Mouse (Mus musculus) thymus, postnatal 14 days (tissue): ENCODE measurements around the gene AB124611.
"Not testable (repeated sequence)": the region's sequence is repeated elsewhere in the genome, so short reads cannot be mapped to it uniquely, and the experiment has no call there.

Source experiments
- DNase-seq: peaks from one replicate; pipeline ENCODE4 v3.0.0; 2021

The AB124611 gene

DNA sequence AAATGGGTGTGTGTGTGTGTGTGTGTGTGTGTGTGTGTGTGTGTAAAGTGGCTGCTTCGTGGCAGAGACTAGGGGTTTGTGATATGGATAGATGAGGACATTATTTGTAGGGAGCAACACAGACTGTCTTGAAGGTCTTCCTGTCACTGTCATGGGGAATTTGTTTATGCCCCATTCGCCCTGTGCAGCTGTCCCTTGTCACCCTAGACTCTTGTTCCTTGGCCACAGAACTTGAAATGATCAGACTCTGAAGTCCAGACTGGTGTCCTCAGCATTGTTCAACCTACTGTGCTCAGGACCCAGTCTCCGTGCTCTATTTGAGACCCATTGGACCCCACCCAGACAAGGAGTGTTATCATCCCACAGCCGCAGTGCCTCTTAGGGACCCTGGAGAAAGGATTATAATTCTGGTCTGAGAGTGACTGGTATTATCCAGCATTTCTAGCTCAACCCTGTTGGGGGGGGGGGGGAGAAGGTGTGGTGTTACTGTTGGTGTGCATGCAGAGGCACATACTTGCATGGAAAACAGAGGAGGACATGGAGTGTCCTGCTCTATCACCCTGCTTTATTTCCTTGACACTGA, 39.1 kb downstream of the AB124611 start:
- no peak for DNase-seq

GRCm38 (mm10) chr9:21566538-21566937, 40.6 kb downstream of the AB124611 start:
- no peak for DNase-seq

DNA sequence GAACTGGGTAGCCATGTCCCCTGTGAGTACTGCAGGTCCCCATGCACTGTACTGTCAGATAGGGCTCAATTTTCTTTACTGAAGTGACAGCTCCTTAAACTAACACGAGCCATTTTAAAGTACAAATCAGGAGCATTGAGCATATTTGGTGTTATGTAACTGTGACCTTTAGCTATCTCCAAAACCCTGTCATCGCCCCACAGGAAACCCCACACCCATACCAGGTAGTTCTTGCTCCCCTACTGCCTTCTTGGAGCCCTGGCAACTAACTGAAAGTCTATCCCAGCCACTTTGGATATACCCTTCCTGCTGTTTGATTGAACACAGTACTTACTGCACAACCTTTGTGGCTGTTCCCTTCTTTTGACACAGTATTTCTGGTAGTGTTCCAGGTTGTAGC, 41.1 kb downstream of the AB124611 start:
- no peak for DNase-seq

GRCm38 (mm10) chr9:21568657-21569255, 42.8 kb downstream of the AB124611 start:
- DNase-seq, result no peak

DNA sequence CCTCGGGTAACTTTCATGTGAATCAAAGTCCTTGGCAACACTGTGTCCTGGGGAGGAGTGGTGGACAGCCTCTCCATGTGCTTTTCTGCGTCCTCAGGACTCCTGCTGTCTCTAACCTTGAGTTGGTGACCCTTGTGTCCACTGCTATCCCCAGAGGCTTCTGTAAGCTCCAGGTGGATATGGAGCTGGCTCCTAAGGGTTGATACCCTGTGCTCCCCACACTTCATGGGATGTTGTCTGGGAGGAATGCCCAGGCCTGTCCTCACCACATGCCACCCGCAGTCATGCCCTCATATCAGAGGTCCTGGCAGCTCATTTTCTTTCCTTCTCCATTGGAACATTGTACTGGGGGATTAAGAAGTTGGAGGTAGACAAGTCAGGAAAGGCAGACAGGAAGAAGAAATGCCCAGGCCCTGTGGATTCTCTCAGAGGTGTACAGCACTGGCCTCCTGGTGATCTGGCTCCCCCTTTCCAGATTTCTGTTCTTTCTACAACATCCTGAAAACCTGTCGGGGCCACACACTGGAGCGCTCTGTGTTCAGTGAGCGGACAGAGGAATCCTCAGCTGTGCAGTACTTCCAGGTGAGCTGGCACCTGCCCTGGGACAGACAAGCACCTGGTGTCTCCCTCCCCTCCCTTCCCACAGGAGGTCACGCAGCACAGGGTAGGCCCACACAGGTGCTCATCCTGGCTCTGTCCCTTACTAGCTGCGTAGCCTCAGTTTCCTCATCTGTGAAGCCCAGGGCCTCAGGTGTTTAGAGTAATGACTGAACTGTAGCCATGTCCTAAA, 48.2 kb downstream of the AB124611 start:
- no peak for DNase-seq

DNA sequence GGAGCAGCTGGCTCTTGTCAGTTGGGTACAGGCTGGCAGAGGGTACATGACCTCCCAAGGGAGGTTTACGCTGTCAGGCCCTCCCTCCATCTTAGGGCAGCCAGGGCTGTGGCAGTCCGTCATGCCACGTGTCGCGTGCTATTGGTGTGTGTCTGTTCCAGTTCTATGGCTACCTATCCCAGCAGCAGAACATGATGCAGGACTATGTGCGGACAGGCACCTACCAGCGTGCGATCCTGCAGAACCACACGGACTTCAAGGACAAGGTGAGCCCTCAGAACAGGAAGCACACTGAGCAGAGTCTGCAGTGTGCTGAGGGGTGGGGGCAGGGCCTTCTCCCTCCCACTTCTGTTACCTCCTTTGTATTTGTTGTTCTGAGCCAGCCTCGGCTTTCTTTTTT, 49.3 kb downstream of the AB124611 start:
- DNase-seq, result no peak

DNA sequence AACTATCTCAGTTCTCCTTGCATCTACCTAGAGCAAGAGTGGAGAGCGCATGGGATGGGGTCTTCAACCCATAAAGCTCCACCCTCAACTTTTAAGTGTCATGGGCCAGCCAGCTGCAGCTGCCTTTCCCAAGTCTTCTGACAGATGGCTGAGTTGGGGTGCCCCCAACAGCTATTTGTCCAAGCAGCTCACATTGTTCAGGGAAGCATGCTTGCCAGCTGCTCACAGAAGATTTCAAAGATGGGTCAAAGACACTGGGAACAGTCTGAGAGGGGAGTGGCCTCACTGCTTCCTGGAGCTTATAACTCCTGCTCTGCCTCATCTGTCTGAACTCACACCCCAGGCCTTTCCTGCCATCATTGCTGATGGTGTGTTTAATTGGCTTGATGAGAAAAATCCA, 50.3 kb downstream of the AB124611 start:
- DNase-seq, result no peak

- no peak for DNase-seq
Observed at GRCm38 (mm10) chr9:21578226-21578625, 52.2 kb downstream of the AB124611 start.

- no peak for DNase-seq
Observed at GRCm38 (mm10) chr9:21585401-21585800, 59.4 kb downstream of the AB124611 start.

DNA sequence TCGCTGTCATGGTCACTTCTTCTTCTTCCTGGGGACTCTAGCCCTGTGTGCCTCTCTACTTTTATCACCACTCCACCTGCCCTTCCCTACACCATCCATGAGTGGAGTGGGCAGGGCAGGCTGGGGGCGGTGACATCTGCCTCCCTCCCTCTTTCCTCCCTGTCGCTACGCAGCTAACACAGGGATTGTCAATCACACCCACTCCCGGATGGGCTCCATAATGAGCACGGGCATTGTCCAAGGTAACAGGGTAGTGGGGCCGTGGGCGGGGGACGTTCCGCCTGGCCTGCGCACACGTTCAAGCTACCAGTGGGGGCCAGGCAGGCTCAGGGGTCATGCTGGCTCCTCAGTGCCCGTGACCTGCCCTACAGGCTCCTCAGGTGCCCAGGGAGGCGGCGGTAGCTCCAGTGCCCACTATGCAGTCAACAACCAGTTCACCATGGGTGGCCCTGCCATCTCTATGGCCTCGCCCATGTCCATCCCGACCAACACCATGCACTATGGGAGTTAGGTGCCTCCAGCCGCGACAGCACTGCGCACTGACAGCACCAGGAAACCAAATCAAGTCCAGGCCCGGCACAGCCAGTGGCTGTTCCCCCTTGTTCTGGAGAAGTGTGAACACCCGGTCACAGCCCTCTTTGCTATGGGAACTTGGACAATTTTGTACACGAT, 61.8 kb downstream of the AB124611 start:
- DNase-seq, result peak; percentile 3

DNA sequence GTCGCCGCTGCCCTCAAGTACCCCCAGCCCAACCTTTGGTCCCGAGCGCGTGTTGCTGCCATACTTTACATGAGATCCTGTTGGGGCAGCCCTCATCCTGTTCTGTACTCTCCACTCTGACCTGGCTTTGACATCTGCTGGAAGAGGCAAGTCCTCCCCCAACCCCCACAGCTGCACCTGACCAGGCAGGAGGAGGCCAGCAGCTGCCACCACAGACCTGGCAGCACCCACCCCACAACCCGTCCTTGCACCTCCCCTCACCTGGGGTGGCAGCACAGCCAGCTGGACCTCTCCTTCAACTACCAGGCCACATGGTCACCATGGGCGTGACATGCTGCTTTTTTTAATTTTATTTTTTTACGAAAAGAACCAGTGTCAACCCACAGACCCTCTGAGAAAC, 62.4 kb downstream of the AB124611 start:
- peak; percentile 3 for DNase-seq

DNA sequence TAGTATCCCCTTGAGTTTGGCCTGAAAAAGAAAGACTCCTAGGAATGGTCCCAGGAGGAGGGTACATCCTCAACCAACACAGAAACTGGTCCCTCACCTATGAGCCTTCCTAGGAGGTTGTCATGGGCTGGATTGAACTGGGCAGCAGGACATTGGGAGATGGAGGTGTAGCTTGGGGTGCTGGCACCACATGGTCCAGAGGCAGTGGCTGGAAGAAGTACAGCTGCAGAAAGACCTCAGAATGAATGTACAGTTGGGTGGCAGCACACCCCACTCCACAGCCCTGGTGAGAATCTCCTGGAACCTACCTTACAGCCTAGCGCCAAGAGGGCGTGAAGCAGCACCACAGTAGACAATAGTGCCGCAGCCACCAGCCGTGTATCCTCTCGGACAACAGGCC, 63.6 kb downstream of the AB124611 start:
- no peak for DNase-seq

DNA sequence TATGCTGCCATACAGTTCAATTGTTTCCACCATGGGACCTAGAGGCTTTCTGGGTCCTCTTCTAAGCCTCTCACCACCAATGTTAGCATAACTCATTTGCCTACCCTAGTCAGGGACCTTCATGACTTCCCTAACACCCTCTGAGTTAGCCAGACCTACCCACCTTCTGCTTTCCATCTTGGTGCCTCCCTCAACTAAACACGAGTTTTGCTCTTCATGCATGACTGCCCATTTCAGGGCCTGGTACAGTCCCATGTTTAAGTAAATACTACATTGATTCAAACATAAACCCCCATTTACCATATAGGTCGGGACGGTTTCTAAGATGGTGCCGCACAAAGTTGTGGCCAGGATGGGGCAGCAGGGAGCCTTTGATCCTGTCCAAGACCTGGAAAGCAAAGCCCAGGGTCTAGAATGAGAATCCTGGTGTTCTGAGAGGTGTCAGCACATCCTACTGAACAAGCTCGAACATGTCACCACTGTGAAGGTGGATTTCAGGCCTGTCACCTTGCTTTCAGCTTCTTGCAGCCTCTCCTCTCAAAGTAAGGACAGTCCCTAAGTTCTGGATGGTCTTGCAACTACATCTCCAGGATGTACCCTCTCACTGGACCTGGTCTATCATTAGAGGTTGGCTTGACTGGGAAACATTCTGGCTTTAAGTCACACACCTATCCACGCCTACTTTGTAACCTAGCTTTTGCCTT, 65.3 kb downstream of the AB124611 start:
- DNase-seq, result no peak

- no peak for DNase-seq
Observed at GRCm38 (mm10) chr9:21591831-21592702, 66.1 kb downstream of the AB124611 start.

GRCm38 (mm10) chr9:21592703-21593121, 66.7 kb downstream of the AB124611 start, which contains the start of the genes Timm29 and Yipf2:
Gene Timm29 (plus strand): TSS chr9:21592722.
Gene Yipf2 (minus strand): TSS chr9:21592828.
- DNase-seq, result peak; percentile 92

DNA sequence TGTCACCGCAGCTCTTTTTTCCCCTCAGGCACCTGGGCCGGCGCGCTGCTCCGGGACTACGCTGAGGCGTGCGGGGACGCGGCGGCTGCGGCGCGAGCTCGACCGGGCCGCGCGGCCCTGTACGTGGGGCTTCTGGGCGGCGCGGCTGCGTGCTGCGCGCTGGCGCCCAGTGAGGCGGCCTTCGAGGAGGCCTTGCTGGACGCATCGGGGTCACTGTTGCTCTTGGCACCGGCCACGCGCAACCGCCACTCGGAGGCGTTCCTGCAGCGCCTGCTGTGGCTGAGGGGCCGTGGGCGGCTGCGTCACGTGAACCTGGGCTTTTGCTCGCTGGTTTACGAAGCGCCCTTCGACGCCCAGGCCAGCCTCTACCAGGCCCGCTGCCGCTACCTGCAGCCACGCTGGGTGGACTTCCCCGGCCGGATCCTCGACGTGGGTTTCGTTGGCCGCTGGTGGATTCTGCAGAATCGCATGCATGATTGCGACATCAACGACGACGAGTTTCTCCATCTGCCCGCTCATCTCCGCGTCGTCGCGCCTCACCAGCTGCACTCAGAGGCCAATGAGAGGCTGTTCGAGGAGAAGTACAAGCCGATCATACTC, 67.2 kb downstream of the AB124611 start:
- peak; percentile 60 for DNase-seq

GRCm38 (mm10) chr9:21594350-21594749, 68.4 kb downstream of the AB124611 start:
- DNase-seq, result not testable (repeated sequence)

DNA sequence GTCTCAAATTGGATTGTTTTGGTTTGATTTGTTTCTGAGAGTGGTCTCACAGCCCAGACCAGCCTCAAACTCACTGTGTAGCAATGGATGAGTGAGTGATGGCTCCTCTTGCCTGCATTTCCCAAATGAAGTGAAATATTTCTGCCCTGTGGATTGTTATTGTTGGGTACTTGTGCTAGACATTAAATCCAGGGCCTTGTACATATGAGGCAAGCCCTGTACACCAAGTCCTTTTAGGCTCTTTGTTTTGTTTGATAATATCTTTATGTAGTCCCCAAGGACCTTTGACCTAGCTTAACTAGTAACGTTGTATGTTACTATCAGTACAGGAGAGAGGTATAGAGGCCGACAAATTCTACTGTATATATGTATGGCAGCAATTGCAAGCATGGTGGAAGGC, 68.9 kb downstream of the AB124611 start:
- DNase-seq, result no peak
